Mouse (Mus musculus) midbrain, postnatal 0 days (tissue): ENCODE measurements at regions not wholly inside any gene's neighbourhood (a gene's known extent, or its start where the extent isn't known, plus 50 kb on each side); places are given as distances from the start of the nearest gene placed in this dataset.

Experiments used
- ATAC-seq: fragments of 200-750 bp; cut with Nextera tagmentation; 2 replicates; pipeline ENCODE4 v1.8.0; 2017; ENCODE audit warnings: moderate number of reproducible peaks, mild to moderate bottlenecking, moderate TSS enrichment, moderate library complexity; ENCODE audit not compliant: low FRiP score
- DNase-seq: peaks from one replicate; pipeline ENCODE4 v3.0.0-alpha.2; 2015; ENCODE audit warnings: low spot score
- H3K27ac ChIP-seq: fragments of 300-500 bp; sonication (generic); 2 replicates; pipeline ENCODE4 v1.5.1; 2014; ENCODE audit warnings: low read depth, mild to moderate bottlenecking, low read length, mixed read lengths
- H3K27me3 ChIP-seq: fragments of 300-500 bp; sonication (generic); 2 replicates; pipeline ENCODE4 v1.6.1; 2014; ENCODE audit warnings: low read length, control low read depth, mixed read lengths; ENCODE audit not compliant: insufficient read depth
- H3K36me3 ChIP-seq: fragments of 300-500 bp; sonication (generic); 2 replicates; pipeline ENCODE4 v1.6.1; 2014; ENCODE audit warnings: low read length, control low read depth, mixed read lengths; ENCODE audit not compliant: insufficient read depth
- H3K4me1 ChIP-seq: fragments of 300-500 bp; sonication (generic); 2 replicates; pipeline ENCODE4 v1.6.1; 2014; ENCODE audit warnings: mild to moderate bottlenecking, control low read depth, antibody characterized with exemption, low read length, mixed read lengths; ENCODE audit not compliant: insufficient read depth
- H3K4me2 ChIP-seq: fragments of 300-500 bp; sonication (generic); 2 replicates; pipeline ENCODE4 v1.6.1; 2014; ENCODE audit warnings: low read depth, mild to moderate bottlenecking, low read length, mixed read lengths; ENCODE audit not compliant: poor library complexity, severe bottlenecking
- H3K4me3 ChIP-seq: fragments of 300-500 bp; sonication (generic); 2 replicates; pipeline ENCODE4 v1.5.1; 2014; ENCODE audit warnings: low read depth, mild to moderate bottlenecking, low read length, moderate library complexity
- H3K9ac ChIP-seq: fragments of 300-500 bp; sonication (generic); replicated peaks from 2 replicates; pipeline ENCODE4 v1.6.1; 2014; ENCODE audit warnings: mild to moderate bottlenecking, low read length, moderate library complexity, mixed read lengths; ENCODE audit not compliant: poor library complexity, severe bottlenecking
- H3K9me3 ChIP-seq: fragments of 300-500 bp; sonication (generic); 2 replicates; pipeline ENCODE4 v1.6.1; 2016; ENCODE audit warnings: low read length, control low read depth
- CTCF ChIP-seq: IDR thresholded peaks from 2 replicates; pipeline ENCODE4 v1.5.1; 2016; ENCODE audit warnings: antibody characterized with exemption, mild to moderate bottlenecking
- WGBS: fragments of 180-500 bp; shearing (Covaris S2); extraction: QIAGEN DNeasy Blood & Tissue Kit; methylation state at CpG from one replicate; pipeline ENCODE4 v1.1.7; 2014; 5-methylcytosine and 5-hydroxymethylcytosine counted together

GRCm38 (mm10) chr3:38360421-38360921 is 124.2 kb downstream of the Ankrd50 start:
- H3K9ac ChIP-seq = no peak overlapping the region
- DNase-seq = no peak
- no peak for TF ChIP-seq CTCF
- no peaks in the 10 kb centered on the region for H3K27me3 ChIP-seq
- no peak overlapping the region for H3K27ac ChIP-seq
- H3K4me2 ChIP-seq = no peak overlapping the region
- ATAC-seq = no peak
- no peaks in the 10 kb centered on the region for H3K4me1 ChIP-seq
- no peaks in the 10 kb centered on the region for H3K9me3 ChIP-seq
- WGBS = 39% methylated on average over 3 of the region's 3 CpGs
- H3K4me3 ChIP-seq = no peak overlapping the region
- H3K36me3 ChIP-seq = no peaks in the 10 kb centered on the region

GRCm38 (mm10) chr3:38357905-38358491 is 126.6 kb downstream of the Ankrd50 start:
- WGBS = 39% methylated on average over 14 of the region's 14 CpGs
- DNase-seq (no peak), ATAC-seq (no peak)
- no peaks in the 10 kb centered on the region for H3K36me3 ChIP-seq
- no peak for TF ChIP-seq CTCF
- no peak overlapping the region for H3K4me2 ChIP-seq
- H3K4me3 ChIP-seq = no peak overlapping the region
- no peaks in the 10 kb centered on the region for H3K27me3 ChIP-seq
- H3K4me1 ChIP-seq = no peaks in the 10 kb centered on the region
- no peak overlapping the region for H3K9ac ChIP-seq
- no peaks in the 10 kb centered on the region for H3K9me3 ChIP-seq
- no peak overlapping the region for H3K27ac ChIP-seq

- no peaks in the 10 kb centered on the region for H3K36me3 ChIP-seq
- TF ChIP-seq CTCF = no peak
Observed at GRCm38 (mm10) chr3:38344283-38344682, 140.4 kb downstream of the Ankrd50 start.

GRCm38 (mm10) chr3:38341666-38342065 is 143.0 kb downstream of the Ankrd50 start:
- Histone ChIP-seq H3K36me3 (no peaks in the 10 kb centered on the region), H3K9ac (no peak overlapping the region), H3K4me2 (no peak overlapping the region), H3K4me1 (no peaks in the 10 kb centered on the region), H3K27me3 (no peaks in the 10 kb centered on the region), H3K9me3 (no peaks in the 10 kb centered on the region), H3K4me3 (no peak overlapping the region), H3K27ac (no peak overlapping the region)
- no peak for DNase-seq
- no peak for ATAC-seq
- WGBS = 71% methylated on average over 1 of the region's 1 CpGs
- no peak for TF ChIP-seq CTCF

More at GRCm38 (mm10) chr3:38344283-38344682, 140.4 kb downstream of the Ankrd50 start:
- DNase-seq (no peak), ATAC-seq (no peak)
- Histone ChIP-seq H3K27ac (no peak overlapping the region), H3K4me1 (no peaks in the 10 kb centered on the region), H3K27me3 (no peaks in the 10 kb centered on the region), H3K9me3 (no peaks in the 10 kb centered on the region), H3K9ac (no peak overlapping the region), H3K4me3 (no peak overlapping the region), H3K4me2 (no peak overlapping the region)
- 38% methylated on average over 2 of the region's 2 CpGs for WGBS

DNA sequence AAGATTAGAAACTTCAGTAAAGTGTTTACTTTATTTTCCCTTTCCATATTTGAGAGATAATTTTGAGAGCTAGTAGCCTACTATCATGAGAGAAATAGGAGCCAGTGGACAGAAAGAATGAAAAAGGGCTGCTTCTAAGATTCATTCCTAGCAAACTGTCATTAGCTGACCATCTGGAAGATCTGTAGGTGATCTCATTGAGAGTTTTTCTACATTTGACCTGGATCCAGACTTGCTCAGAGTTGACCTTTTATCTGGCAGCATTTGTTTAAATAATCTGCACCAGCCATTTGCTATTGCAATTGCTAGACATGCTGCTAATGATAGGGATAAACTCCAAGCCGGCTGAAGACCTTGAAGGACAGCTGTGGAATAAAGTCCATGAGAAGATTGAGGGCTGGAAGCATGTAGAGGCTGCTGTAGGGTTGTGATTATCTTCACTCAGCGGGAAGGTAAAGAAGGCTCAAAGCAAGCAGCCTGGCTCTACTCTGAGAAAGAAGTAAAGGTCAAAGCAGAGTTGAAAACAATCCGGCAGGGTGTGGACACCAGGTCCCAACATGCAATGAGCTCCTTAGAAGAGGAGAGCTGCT is 151.2 kb downstream of the Ankrd50 start:
- Histone ChIP-seq H3K9ac (no peak overlapping the region), H3K27ac (no peak overlapping the region), H3K36me3 (no peaks in the 10 kb centered on the region), H3K4me2 (no peak overlapping the region), H3K27me3 (no peaks in the 10 kb centered on the region), H3K4me3 (no peak overlapping the region), H3K4me1 (no peaks in the 10 kb centered on the region), H3K9me3 (no peaks in the 10 kb centered on the region)
- no peak for ATAC-seq
- no peak for TF ChIP-seq CTCF
- 75% methylated on average over 3 of the region's 3 CpGs for WGBS
- no peak for DNase-seq

DNA sequence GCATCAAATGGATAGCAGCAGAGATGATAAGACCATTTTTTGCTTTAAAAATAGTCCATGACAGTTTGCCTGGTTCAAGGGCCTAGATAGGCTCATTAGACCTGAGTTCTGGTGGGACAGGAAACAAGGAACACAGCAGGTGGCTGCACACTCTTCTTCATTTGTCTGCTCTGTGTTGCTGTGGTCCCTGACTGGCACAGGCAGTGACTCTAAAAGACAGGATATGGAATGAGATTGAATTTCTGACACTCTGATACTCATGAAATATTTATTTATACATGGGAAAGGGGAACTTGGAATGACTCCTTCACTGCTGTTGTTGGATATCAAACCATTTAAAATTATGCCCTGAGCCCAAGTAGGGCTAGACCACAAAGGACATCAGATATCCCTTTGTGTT is 153.5 kb downstream of the Ankrd50 start:
- no peaks in the 10 kb centered on the region for H3K4me1 ChIP-seq
- no peak overlapping the region for H3K4me3 ChIP-seq
- no peak overlapping the region for H3K27ac ChIP-seq
- no peaks in the 10 kb centered on the region for H3K27me3 ChIP-seq
- no peak overlapping the region for H3K9ac ChIP-seq
- no peak overlapping the region for H3K4me2 ChIP-seq
- DNase-seq = no peak
- H3K36me3 ChIP-seq = no peaks in the 10 kb centered on the region
- no peak for ATAC-seq
- no peaks in the 10 kb centered on the region for H3K9me3 ChIP-seq
- TF ChIP-seq CTCF = no peak
